Mouse (Mus musculus): ENCODE measurements around the gene Nmral1. TPM values are rescaled to one million over a fixed set of nuclear protein-coding genes. Genes with fewer than 3 reads are reported as not detected.

Nmral1 gene
- total and polyA plus RNA-seq, 3 experiments = 2.2 to 4.0 (median 2.7) TPM

- intact Hi-C loops (cut with DNase I) = loop anchor here (2.0 kb wide), 1 partner anchor 63 kb away; no protein-coding TSS in a partner anchor
- WGBS = 5% methylated on average over 35 of the region's 35 CpGs
- no peak for TF ChIP-seq CTCF (IDR thresholded peaks at IDR 0.05)
- TF ChIP-seq POLR2A (IDR thresholded peaks at IDR 0.05; ENCODE audit: insufficient read depth, low read depth, low read length) = peak; percentile 97
- 0 out of 2 replicates have a peak, but pooled peaks have one; percentile 48 for TF ChIP-seq EP300 (IDR thresholded peaks at IDR 0.05; ENCODE audit: insufficient read depth, low read depth, low read length)
These were observed 6.8 kb upstream of the Nmral1 start, which contains the start of gene Hmox2 for GRCm38 (mm10) chr16:4725780-4726527. Gene Hmox2, plus strand, starts transcription at chr16:4726361.

GRCm38 (mm10) chr16:4725266-4725665 lies 6.1 kb upstream of the Nmral1 start:
- Histone ChIP-seq H3K79me2 (replicated peaks; ENCODE audit: control insufficient read depth, insufficient read depth, low read length) (peaks cover 3% of the 10 kb centered on the region; the same call in 1 of the 2 replicates), H3K36me3 (ENCODE audit: control insufficient read depth, insufficient read depth, low read length) (peaks cover 17% of the 10 kb centered on the region), H3K27ac (peak overlapping the region; percentile 7; the same call in 1 of the 2 replicates), H3K4me3 (no peak overlapping the region), H3K27me3 (ENCODE audit: control insufficient read depth, insufficient read depth, low read length) (no peaks in the 10 kb centered on the region), H3K9ac (ENCODE audit: low read depth, low read length) (no peak overlapping the region), H3K4me1 (ENCODE audit: control insufficient read depth, insufficient read depth, low read length) (peaks cover 7% of the 10 kb centered on the region)
- intact Hi-C loops (cut with DNase I) = no loop called here
- DNase-seq = peak in 1 of 2 experiments; percentile 18
- 51% methylated on average over 4 of the region's 4 CpGs for WGBS
- TF ChIP-seq EP300 (IDR thresholded peaks at IDR 0.05; ENCODE audit: insufficient read depth, low read depth, low read length) = no peak

More at GRCm38 (mm10) chr16:4725780-4726527, 6.8 kb upstream of the Nmral1 start, which contains the start of gene Hmox2:
- Histone ChIP-seq H3K4me3 (peak within 1 kb of the TSS; percentile 91), H3K79me2 (replicated peaks; ENCODE audit: control insufficient read depth, insufficient read depth, low read length) (peaks cover 3% of the 10 kb centered on the region; the same call in 1 of the 2 replicates), H3K27ac (peak within 1 kb of the TSS; percentile 98), H3K9ac (ENCODE audit: low read depth, low read length) (peak within 1 kb of the TSS; percentile 90), H3K27me3 (ENCODE audit: control insufficient read depth, insufficient read depth, low read length) (no peaks in the 10 kb centered on the region), H3K4me1 (ENCODE audit: control insufficient read depth, insufficient read depth, low read length) (peaks cover 7% of the 10 kb centered on the region), H3K36me3 (ENCODE audit: control insufficient read depth, insufficient read depth, low read length) (peaks cover 20% of the 10 kb centered on the region)
- DNase-seq = peak; percentile 97 to 99

GRCm38 (mm10) chr16:4722915-4723209 lies 3.7 kb upstream of the Nmral1 start:
- TF ChIP-seq CTCF (IDR thresholded peaks at IDR 0.05) (no peak), POLR2A (IDR thresholded peaks at IDR 0.05; ENCODE audit: insufficient read depth, low read depth, low read length) (no peak), EP300 (IDR thresholded peaks at IDR 0.05; ENCODE audit: insufficient read depth, low read depth, low read length) (no peak)
- peaks cover 3% of the 10 kb centered on the region; the same call in 1 of the 2 replicates for H3K79me2 ChIP-seq (replicated peaks; ENCODE audit: control insufficient read depth, insufficient read depth, low read length)
- peaks cover 5% of the 10 kb centered on the region for H3K4me1 ChIP-seq (ENCODE audit: control insufficient read depth, insufficient read depth, low read length)
- DNase-seq = peak in 1 of 2 experiments; percentile 19
- H3K36me3 ChIP-seq (ENCODE audit: control insufficient read depth, insufficient read depth, low read length) = peaks cover 4% of the 10 kb centered on the region
- intact Hi-C loops (cut with DNase I) = no loop called here
- H3K27ac ChIP-seq = peak overlapping the region; percentile 21
- no peak overlapping the region for H3K4me3 ChIP-seq
- 40% methylated on average over 3 of the region's 3 CpGs for WGBS
- no peak overlapping the region for H3K9ac ChIP-seq (ENCODE audit: low read depth, low read length)
- no peaks in the 10 kb centered on the region for H3K27me3 ChIP-seq (ENCODE audit: control insufficient read depth, insufficient read depth, low read length)

GRCm38 (mm10) chr16:4722128-4722914 lies 3.2 kb upstream of the Nmral1 start:
- Histone ChIP-seq H3K4me1 (ENCODE audit: control insufficient read depth, insufficient read depth, low read length) (peaks cover 5% of the 10 kb centered on the region), H3K27ac (peak overlapping the region; percentile 21), H3K36me3 (ENCODE audit: control insufficient read depth, insufficient read depth, low read length) (no peaks in the 10 kb centered on the region), H3K27me3 (ENCODE audit: control insufficient read depth, insufficient read depth, low read length) (no peaks in the 10 kb centered on the region), H3K9ac (ENCODE audit: low read depth, low read length) (no peak overlapping the region), H3K4me3 (no peak overlapping the region), H3K79me2 (replicated peaks; ENCODE audit: control insufficient read depth, insufficient read depth, low read length) (peaks cover 3% of the 10 kb centered on the region; the same call in 1 of the 2 replicates)
- TF ChIP-seq EP300 (IDR thresholded peaks at IDR 0.05; ENCODE audit: insufficient read depth, low read depth, low read length) = no peak
- TF ChIP-seq CTCF (IDR thresholded peaks at IDR 0.05) = no peak
- 53% methylated on average over 7 of the region's 7 CpGs for WGBS
- peak in 1 of 2 experiments; percentile 26 for DNase-seq
- intact Hi-C loops (cut with DNase I) = no loop called here

GRCm38 (mm10) chr16:4717866-4718265 lies 1.3 kb downstream of the Nmral1 start:
- Histone ChIP-seq H3K9ac (ENCODE audit: low read depth, low read length) (no peak overlapping the region), H3K27me3 (ENCODE audit: control insufficient read depth, insufficient read depth, low read length) (no peaks in the 10 kb centered on the region), H3K79me2 (replicated peaks; ENCODE audit: control insufficient read depth, insufficient read depth, low read length) (no peaks in the 10 kb centered on the region), H3K4me1 (ENCODE audit: control insufficient read depth, insufficient read depth, low read length) (peaks cover 9% of the 10 kb centered on the region), H3K27ac (no peak overlapping the region), H3K36me3 (ENCODE audit: control insufficient read depth, insufficient read depth, low read length) (no peaks in the 10 kb centered on the region), H3K4me3 (no peak overlapping the region)
- no peak for TF ChIP-seq POLR2A (IDR thresholded peaks at IDR 0.05; ENCODE audit: insufficient read depth, low read depth, low read length)
- no peak for TF ChIP-seq EP300 (IDR thresholded peaks at IDR 0.05; ENCODE audit: insufficient read depth, low read depth, low read length)
- no peak for TF ChIP-seq CTCF (IDR thresholded peaks at IDR 0.05)
- no peak for DNase-seq
- intact Hi-C loops (cut with DNase I) = no loop called here
- WGBS = 76% methylated on average over 3 of the region's 3 CpGs

Data from heart, adult 2 months (tissue).